Mouse (Mus musculus) liver, adult 2 months (tissue): ENCODE results near the gene Sdr42e1.

ENCODE experiments used
- CTCF ChIP-seq: fragments of 200-500 bp; IDR thresholded peaks from 2 replicates; pipeline ENCODE4 v1.5.1; 2011; ENCODE audit warnings: low read depth, low read length, control low read depth
- POLR2A ChIP-seq: fragments of 200-500 bp; IDR thresholded peaks from 2 replicates; pipeline ENCODE4 v1.6.1; 2011; ENCODE audit warnings: low read length, control low read depth; ENCODE audit not compliant: insufficient read depth; ENCODE audit errors: extremely low read depth

GRCm38 (mm10) chr8:117632532-117632931 is 41.0 kb downstream of the Sdr42e1 start:
- TF ChIP-seq CTCF: no peak
- no peak for TF ChIP-seq POLR2A
